Mouse (Mus musculus) midbrain, postnatal 0 days (tissue): ENCODE data around the gene Dicer1. TPM values are rescaled to one million over a fixed set of nuclear protein-coding genes. Genes with fewer than 3 reads are reported as not detected.

Experiments
- ATAC-seq: fragments of 200-750 bp; cut with Nextera tagmentation; 2 replicates; pipeline ENCODE4 v1.8.0; 2017; ENCODE audit warnings: moderate number of reproducible peaks, mild to moderate bottlenecking, moderate TSS enrichment, moderate library complexity; ENCODE audit not compliant: low FRiP score
- DNase-seq: peaks from one replicate; pipeline ENCODE4 v3.0.0-alpha.2; 2015; ENCODE audit warnings: low spot score
- H3K27ac ChIP-seq: fragments of 300-500 bp; sonication (generic); 2 replicates; pipeline ENCODE4 v1.5.1; 2014; ENCODE audit warnings: low read depth, mild to moderate bottlenecking, low read length, mixed read lengths
- H3K27me3 ChIP-seq: fragments of 300-500 bp; sonication (generic); 2 replicates; pipeline ENCODE4 v1.6.1; 2014; ENCODE audit warnings: low read length, control low read depth, mixed read lengths; ENCODE audit not compliant: insufficient read depth
- H3K36me3 ChIP-seq: fragments of 300-500 bp; sonication (generic); 2 replicates; pipeline ENCODE4 v1.6.1; 2014; ENCODE audit warnings: low read length, control low read depth, mixed read lengths; ENCODE audit not compliant: insufficient read depth
- H3K4me1 ChIP-seq: fragments of 300-500 bp; sonication (generic); 2 replicates; pipeline ENCODE4 v1.6.1; 2014; ENCODE audit warnings: mild to moderate bottlenecking, control low read depth, antibody characterized with exemption, low read length, mixed read lengths; ENCODE audit not compliant: insufficient read depth
- H3K4me2 ChIP-seq: fragments of 300-500 bp; sonication (generic); 2 replicates; pipeline ENCODE4 v1.6.1; 2014; ENCODE audit warnings: low read depth, mild to moderate bottlenecking, low read length, mixed read lengths; ENCODE audit not compliant: poor library complexity, severe bottlenecking
- H3K4me3 ChIP-seq: fragments of 300-500 bp; sonication (generic); 2 replicates; pipeline ENCODE4 v1.5.1; 2014; ENCODE audit warnings: low read depth, mild to moderate bottlenecking, low read length, moderate library complexity
- H3K9ac ChIP-seq: fragments of 300-500 bp; sonication (generic); replicated peaks from 2 replicates; pipeline ENCODE4 v1.6.1; 2014; ENCODE audit warnings: mild to moderate bottlenecking, low read length, moderate library complexity, mixed read lengths; ENCODE audit not compliant: poor library complexity, severe bottlenecking
- H3K9me3 ChIP-seq: fragments of 300-500 bp; sonication (generic); 2 replicates; pipeline ENCODE4 v1.6.1; 2016; ENCODE audit warnings: low read length, control low read depth
- CTCF ChIP-seq: IDR thresholded peaks from 2 replicates; pipeline ENCODE4 v1.5.1; 2016; ENCODE audit warnings: antibody characterized with exemption, mild to moderate bottlenecking
- WGBS: fragments of 180-500 bp; shearing (Covaris S2); extraction: QIAGEN DNeasy Blood & Tissue Kit; methylation state at CpG from one replicate; pipeline ENCODE4 v1.1.7; 2014; 5-methylcytosine and 5-hydroxymethylcytosine counted together
- polyA plus RNA-seq: library from polyadenylated mRNA; unstranded; fragments of >200 nt; fragmentation: Nextera tagmentation; extraction: Ambion mirVana; gene quantifications from 2 replicates; pipeline ENCODE4 v1.2.1, GENCODE M21; 2015
- total RNA-seq: library from RNA; depleted of rRNA; stranded (reverse); fragments of >200 nt; gene quantifications from 2 replicates; pipeline ENCODE4 v1.2.3, GENCODE M21; 2014

Dicer1 gene
- total and polyA plus RNA-seq, 2 experiments from 2014 or later, result 28.4 to 38.9 TPM

DNA sequence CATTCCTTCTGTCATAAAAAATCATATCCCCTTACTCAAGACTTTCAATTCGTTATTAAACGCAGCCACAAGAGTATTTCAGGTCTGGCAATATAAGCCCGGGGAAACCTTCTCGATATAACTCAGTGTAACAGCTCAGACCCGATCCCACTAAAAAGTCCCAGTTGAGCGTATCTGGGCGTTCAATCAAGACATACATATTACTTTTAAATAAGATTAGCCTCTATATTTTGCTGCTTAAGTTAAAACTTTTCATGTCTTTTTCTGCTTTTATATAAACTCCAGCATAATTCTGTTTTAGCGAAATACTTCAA, 72.0 kb downstream of the Dicer1 start:
- Histone ChIP-seq H3K4me2 (no peak overlapping the region), H3K36me3 (no peaks in the 10 kb centered on the region), H3K9ac (no peak overlapping the region), H3K4me1 (no peaks in the 10 kb centered on the region), H3K4me3 (no peak overlapping the region), H3K9me3 (no peaks in the 10 kb centered on the region), H3K27ac (no peak overlapping the region), H3K27me3 (no peaks in the 10 kb centered on the region)
- TF ChIP-seq CTCF, result no peak
- WGBS, result 74% methylated on average over 8 of the region's 8 CpGs
- no peak for DNase-seq
- no peak for ATAC-seq

DNA sequence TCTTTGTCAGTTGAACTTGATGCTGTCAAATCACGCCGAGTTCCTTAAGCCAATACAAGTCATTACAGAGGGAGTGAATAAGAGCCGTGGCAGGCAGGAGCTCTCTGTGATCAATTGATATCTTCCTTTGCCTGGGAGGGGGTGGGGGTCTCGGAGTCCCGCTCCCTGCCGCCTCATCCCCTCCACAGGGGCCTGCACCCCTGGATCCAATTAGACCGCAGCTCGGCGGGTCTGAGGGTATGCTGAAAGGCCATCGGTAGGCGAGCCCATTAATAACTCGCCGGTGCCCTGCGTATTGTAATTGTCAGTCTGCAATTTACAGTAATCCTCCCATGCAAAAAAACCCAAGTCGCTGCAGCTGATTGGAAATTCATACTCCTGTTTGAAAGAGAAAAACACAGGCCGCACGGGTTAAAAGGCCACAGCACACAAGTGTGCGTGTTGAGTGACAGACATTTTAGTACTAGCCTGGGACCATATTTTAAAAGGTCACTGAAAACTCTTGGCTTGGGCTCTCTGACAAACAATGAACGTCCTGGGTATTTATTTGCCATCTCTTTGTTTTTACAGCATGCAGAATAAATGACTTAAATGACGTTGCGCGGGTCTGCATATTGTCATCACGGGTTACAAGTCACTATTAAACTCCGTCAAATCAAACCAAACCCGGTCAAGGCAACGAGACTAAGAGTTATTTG, 72.5 kb downstream of the Dicer1 start:
- no peaks in the 10 kb centered on the region for H3K27me3 ChIP-seq
- H3K4me2 ChIP-seq, result 0 out of 2 replicates have a peak overlapping the region, but pooled peaks have one; percentile 20
- H3K9ac ChIP-seq, result no peak overlapping the region
- H3K4me1 ChIP-seq, result no peaks in the 10 kb centered on the region
- H3K36me3 ChIP-seq, result no peaks in the 10 kb centered on the region
- 35% methylated on average over 26 of the region's 26 CpGs for WGBS
- H3K9me3 ChIP-seq, result no peaks in the 10 kb centered on the region
- ATAC-seq (no peak), DNase-seq (no peak)
- TF ChIP-seq CTCF, result no peak
- H3K4me3 ChIP-seq, result no peak overlapping the region
- H3K27ac ChIP-seq, result no peak overlapping the region

DNA sequence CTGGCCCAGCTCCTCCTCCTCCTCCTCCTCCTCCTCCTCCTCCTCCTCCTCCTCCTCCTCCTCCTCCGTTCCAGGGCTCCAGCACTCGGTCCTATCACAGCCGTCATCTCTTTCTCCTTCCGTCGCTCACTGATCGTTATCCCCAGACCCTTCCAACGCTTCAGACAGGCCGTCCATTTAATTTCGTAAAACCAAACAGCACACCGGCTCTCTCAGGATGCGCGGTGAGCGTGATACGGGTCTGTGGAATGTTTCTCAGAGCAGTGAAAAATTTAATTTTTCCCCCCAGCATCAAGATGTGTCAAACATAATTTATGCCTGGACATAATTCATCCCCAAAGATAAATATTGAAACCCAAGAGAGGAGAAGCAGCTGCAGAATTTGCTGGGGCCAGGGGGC, 73.3 kb downstream of the Dicer1 start:
- Histone ChIP-seq H3K4me2 (no peak overlapping the region), H3K27ac (no peak overlapping the region), H3K27me3 (no peaks in the 10 kb centered on the region), H3K4me1 (no peaks in the 10 kb centered on the region), H3K36me3 (no peaks in the 10 kb centered on the region), H3K4me3 (no peak overlapping the region), H3K9me3 (no peaks in the 10 kb centered on the region), H3K9ac (no peak overlapping the region)
- no peak for ATAC-seq
- TF ChIP-seq CTCF, result no peak
- WGBS, result 40% methylated on average over 8 of the region's 14 CpGs
- no peak for DNase-seq

DNA sequence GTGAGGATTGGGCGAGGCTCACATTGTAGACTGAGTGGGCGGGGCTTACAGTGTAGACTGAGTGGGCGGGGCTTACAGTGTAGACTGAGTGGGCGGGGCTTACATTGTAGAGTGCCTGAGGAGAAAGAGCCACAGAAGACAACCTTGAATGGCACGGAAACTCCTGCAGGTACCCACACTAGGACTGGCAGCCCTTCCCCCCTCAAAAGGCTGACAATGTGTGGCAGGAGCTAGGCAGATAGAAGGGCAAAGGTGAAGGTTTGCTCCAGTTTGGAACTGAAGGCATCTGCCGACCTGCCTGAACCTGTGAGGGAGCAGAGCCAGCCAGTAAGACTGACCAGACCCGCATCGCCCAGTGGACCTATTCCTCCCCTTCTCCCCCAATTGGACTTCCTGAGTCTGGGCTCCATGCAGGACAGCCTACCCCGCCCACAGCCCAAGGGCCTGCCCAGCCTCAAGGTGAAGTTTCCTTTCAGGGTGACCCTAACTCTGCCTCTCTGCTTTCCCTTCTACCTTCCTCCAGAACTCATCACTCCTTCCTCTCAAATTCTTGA, 74.3 kb downstream of the Dicer1 start:
- Histone ChIP-seq H3K27ac (no peak overlapping the region), H3K9me3 (no peaks in the 10 kb centered on the region), H3K4me2 (no peak overlapping the region), H3K27me3 (no peaks in the 10 kb centered on the region), H3K4me1 (no peaks in the 10 kb centered on the region), H3K36me3 (no peaks in the 10 kb centered on the region), H3K9ac (no peak overlapping the region), H3K4me3 (no peak overlapping the region)
- 93% methylated on average over 9 of the region's 9 CpGs for WGBS
- no peak for ATAC-seq
- no peak for TF ChIP-seq CTCF
- no peak for DNase-seq

DNA sequence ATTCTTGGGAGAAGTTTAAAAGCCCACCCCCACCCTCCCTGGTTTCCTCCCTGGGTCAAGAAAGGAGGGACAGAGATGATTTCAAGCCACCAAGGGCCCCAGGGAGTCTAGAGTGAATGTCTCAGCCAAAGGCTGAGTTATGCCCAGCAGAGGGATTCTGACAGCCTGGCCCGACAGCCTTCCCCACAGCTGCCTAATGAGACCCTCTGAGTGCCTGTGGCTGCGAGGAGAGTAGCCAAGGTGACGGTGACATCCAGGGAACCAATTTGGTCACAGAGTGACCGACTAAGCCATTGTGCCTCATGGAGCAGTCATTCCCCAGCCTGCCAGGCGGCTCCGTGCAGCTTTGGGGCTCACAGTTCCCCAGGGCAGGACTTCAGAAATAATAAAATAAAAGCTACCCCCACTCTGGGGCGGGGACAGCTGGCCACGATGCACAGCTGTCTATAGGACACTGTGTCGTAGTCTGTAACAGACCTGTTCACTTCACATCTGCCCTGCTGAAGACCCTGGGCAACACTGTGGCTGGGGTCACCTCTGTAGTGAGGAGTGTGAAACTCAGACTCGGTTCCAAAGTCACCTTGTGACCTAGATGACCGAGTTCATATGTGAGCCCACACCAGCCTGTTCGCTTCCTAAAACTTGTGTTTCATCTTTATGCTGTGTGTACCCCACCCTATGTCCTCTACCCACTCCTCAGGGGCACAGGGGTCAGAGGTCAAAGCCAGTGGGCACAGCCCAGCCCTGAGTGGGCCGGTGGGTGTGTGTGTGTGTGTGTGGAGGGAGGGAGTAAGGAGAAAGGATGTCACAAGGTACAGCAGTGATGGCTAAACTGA, 75.0 kb downstream of the Dicer1 start:
- H3K9me3 ChIP-seq, result no peaks in the 10 kb centered on the region
- DNase-seq, result peak; percentile 45
- H3K27me3 ChIP-seq, result no peaks in the 10 kb centered on the region
- H3K4me2 ChIP-seq, result no peak overlapping the region
- 57% methylated on average over 13 of the region's 13 CpGs for WGBS
- no peak overlapping the region for H3K27ac ChIP-seq
- no peaks in the 10 kb centered on the region for H3K4me1 ChIP-seq
- no peak for TF ChIP-seq CTCF
- H3K36me3 ChIP-seq, result no peaks in the 10 kb centered on the region
- peak; percentile 50; the same call in 1 of the 2 replicates for ATAC-seq
- H3K9ac ChIP-seq, result no peak overlapping the region
- H3K4me3 ChIP-seq, result no peak overlapping the region

DNA sequence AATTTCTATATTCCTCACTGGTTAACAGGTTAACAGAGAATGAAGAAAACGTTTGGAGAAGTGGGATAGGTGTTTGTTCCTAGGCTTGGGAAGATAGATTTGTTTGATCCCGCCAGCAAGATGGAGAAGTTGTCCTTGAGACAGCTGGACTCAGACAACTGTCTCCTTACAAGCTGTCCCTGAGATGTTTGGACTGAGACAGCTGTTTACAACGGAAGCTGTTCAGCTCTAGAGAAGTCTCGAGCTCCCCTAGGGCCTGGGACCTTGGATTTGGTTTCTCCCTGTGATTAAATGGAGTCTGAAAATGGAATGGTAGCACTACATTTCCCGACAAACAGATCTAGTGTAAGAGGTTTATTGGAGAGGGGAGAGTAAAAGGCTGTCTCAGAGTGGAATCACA, 78.8 kb downstream of the Dicer1 start:
- H3K4me2 ChIP-seq, result no peak overlapping the region
- H3K27ac ChIP-seq, result no peak overlapping the region
- H3K27me3 ChIP-seq, result no peaks in the 10 kb centered on the region
- H3K4me3 ChIP-seq, result no peak overlapping the region
- WGBS, result 73% methylated on average over 5 of the region's 5 CpGs
- no peaks in the 10 kb centered on the region for H3K36me3 ChIP-seq
- H3K4me1 ChIP-seq, result no peaks in the 10 kb centered on the region
- no peak overlapping the region for H3K9ac ChIP-seq
- ATAC-seq (no peak), DNase-seq (no peak)
- no peaks in the 10 kb centered on the region for H3K9me3 ChIP-seq
- no peak for TF ChIP-seq CTCF
